Mouse (Mus musculus): ENCODE results near the gene Rab11fip4.

The Rab11fip4 gene

GRCm38 (mm10) chr11:79652921-79653575 lies 62.0 kb downstream of the Rab11fip4 start:
- peak; percentile 54 to 58 for DNase-seq (ENCODE audit: low read depth in 2 of 2, low spot score in 2 of 2)

GRCm38 (mm10) chr11:79654407-79654831 lies 63.4 kb downstream of the Rab11fip4 start:
- no peak for DNase-seq (ENCODE audit: low read depth in 2 of 2, low spot score in 2 of 2)

GRCm38 (mm10) chr11:79655592-79655991 lies 64.6 kb downstream of the Rab11fip4 start:
- no peak for DNase-seq (ENCODE audit: low read depth in 2 of 2, low spot score in 2 of 2)

GRCm38 (mm10) chr11:79656491-79656890 lies 65.5 kb downstream of the Rab11fip4 start:
- DNase-seq (ENCODE audit: low read depth in 2 of 2, low spot score in 2 of 2), result no peak

GRCm38 (mm10) chr11:79657053-79657452 lies 66.0 kb downstream of the Rab11fip4 start:
- DNase-seq (ENCODE audit: low read depth in 2 of 2, low spot score in 2 of 2), result no peak

- DNase-seq (ENCODE audit: low read depth in 2 of 2, low spot score in 2 of 2), result peak; percentile 31 to 46
Measured at GRCm38 (mm10) chr11:79658205-79658825, 67.3 kb downstream of the Rab11fip4 start.

GRCm38 (mm10) chr11:79660361-79661205 lies 69.6 kb downstream of the Rab11fip4 start:
- DNase-seq (ENCODE audit: low read depth in 2 of 2, low spot score in 2 of 2), result peak; percentile 69 to 71

GRCm38 (mm10) chr11:79661877-79662545 lies 71.0 kb downstream of the Rab11fip4 start:
- no peak for DNase-seq (ENCODE audit: low read depth in 2 of 2, low spot score in 2 of 2)

- DNase-seq (ENCODE audit: low read depth in 2 of 2, low spot score in 2 of 2), result no peak
Measured at GRCm38 (mm10) chr11:79663158-79663557, 72.1 kb downstream of the Rab11fip4 start.

- no peak for DNase-seq (ENCODE audit: low read depth in 2 of 2, low spot score in 2 of 2)
Measured at GRCm38 (mm10) chr11:79663570-79663969, 72.6 kb downstream of the Rab11fip4 start.

- no peak for DNase-seq (ENCODE audit: low read depth in 2 of 2, low spot score in 2 of 2)
Measured at GRCm38 (mm10) chr11:79666544-79666943, 75.5 kb downstream of the Rab11fip4 start.

GRCm38 (mm10) chr11:79669210-79669609 lies 78.2 kb downstream of the Rab11fip4 start:
- DNase-seq (ENCODE audit: low read depth in 2 of 2, low spot score in 2 of 2), result no peak

GRCm38 (mm10) chr11:79669947-79670346 lies 78.9 kb downstream of the Rab11fip4 start:
- no peak for DNase-seq (ENCODE audit: low read depth in 2 of 2, low spot score in 2 of 2)

GRCm38 (mm10) chr11:79670411-79670945 lies 79.5 kb downstream of the Rab11fip4 start:
- DNase-seq (ENCODE audit: low read depth in 2 of 2, low spot score in 2 of 2), result peak; percentile 22 to 43

GRCm38 (mm10) chr11:79671668-79672281 lies 80.8 kb downstream of the Rab11fip4 start:
- DNase-seq (ENCODE audit: low read depth in 2 of 2, low spot score in 2 of 2), result peak; percentile 50 to 70

- DNase-seq (ENCODE audit: low read depth in 2 of 2, low spot score in 2 of 2), result no peak
Measured at GRCm38 (mm10) chr11:79673072-79673471, 82.1 kb downstream of the Rab11fip4 start.

- no peak for DNase-seq (ENCODE audit: low read depth in 2 of 2, low spot score in 2 of 2)
Measured at GRCm38 (mm10) chr11:79673717-79674116, 82.7 kb downstream of the Rab11fip4 start.

- no peak for DNase-seq (ENCODE audit: low read depth in 2 of 2, low spot score in 2 of 2)
Measured at GRCm38 (mm10) chr11:79674231-79674630, 83.2 kb downstream of the Rab11fip4 start.

GRCm38 (mm10) chr11:79674632-79675031 lies 83.6 kb downstream of the Rab11fip4 start:
- no peak for DNase-seq (ENCODE audit: low read depth in 2 of 2, low spot score in 2 of 2)

- DNase-seq (ENCODE audit: low read depth in 2 of 2, low spot score in 2 of 2), result no peak
Measured at GRCm38 (mm10) chr11:79675285-79675684, 84.3 kb downstream of the Rab11fip4 start.

- no peak for DNase-seq (ENCODE audit: low read depth in 2 of 2, low spot score in 2 of 2)
Measured at GRCm38 (mm10) chr11:79675994-79676393, 85.0 kb downstream of the Rab11fip4 start.

All from CD8-positive naive resting alpha-beta T cell, adult 2 months (primary cell).